Mouse (Mus musculus) stomach, postnatal 0 days (tissue): ENCODE data around the gene Ppp3ca. TPM values are rescaled to one million over a fixed set of nuclear protein-coding genes. Genes with fewer than 3 reads are reported as not detected.

Experiments used
- ATAC-seq: fragments of 200-750 bp; cut with Nextera tagmentation; 2 replicates; pipeline ENCODE4 v1.8.0; 2017; ENCODE audit not compliant: low FRiP score, low TSS enrichment
- DNase-seq: peaks from one replicate; pipeline ENCODE4 v3.0.0-alpha.2; 2016; ENCODE audit warnings: low spot score
- H3K27ac ChIP-seq: fragments of 300-500 bp; sonication (generic); replicated peaks from 2 replicates; pipeline ENCODE4 v1.5.1; 2014; ENCODE audit warnings: mild to moderate bottlenecking, control low read depth
- H3K27me3 ChIP-seq: fragments of 300-500 bp; sonication (generic); 2 replicates; pipeline ENCODE4 v1.6.1; 2014; ENCODE audit warnings: low read length; ENCODE audit not compliant: control insufficient read depth, insufficient read depth
- H3K36me3 ChIP-seq: fragments of 300-500 bp; sonication (generic); 2 replicates; pipeline ENCODE4 v1.6.1; 2014; ENCODE audit warnings: low read length, mixed read lengths; ENCODE audit not compliant: control insufficient read depth, insufficient read depth
- H3K4me1 ChIP-seq: fragments of 300-500 bp; sonication (generic); replicated peaks from 2 replicates; pipeline ENCODE4 v1.6.1; 2014; ENCODE audit warnings: antibody characterized with exemption; ENCODE audit not compliant: control insufficient read depth, insufficient read depth
- H3K4me2 ChIP-seq: fragments of 300-500 bp; sonication (generic); replicated peaks from 2 replicates; pipeline ENCODE4 v1.6.1; 2014; ENCODE audit warnings: low read depth, mild to moderate bottlenecking, control low read depth, moderate library complexity
- H3K4me3 ChIP-seq: fragments of 300-500 bp; sonication (generic); 2 replicates; pipeline ENCODE4 v1.5.1; 2014; ENCODE audit warnings: low read depth, low read length, control low read depth
- H3K9ac ChIP-seq: fragments of 300-500 bp; sonication (generic); 2 replicates; pipeline ENCODE4 v1.6.1; 2014; ENCODE audit warnings: mild to moderate bottlenecking, low read length, control low read depth, mixed read lengths
- H3K9me3 ChIP-seq: fragments of 300-500 bp; sonication (generic); 2 replicates; pipeline ENCODE4 v1.6.1; 2016; ENCODE audit warnings: low read length; ENCODE audit not compliant: control insufficient read depth
- CTCF ChIP-seq: IDR thresholded peaks from 2 replicates; pipeline ENCODE4 v1.5.1; 2016; ENCODE audit warnings: antibody characterized with exemption, low read depth, mild to moderate bottlenecking, moderate library complexity
- EP300 ChIP-seq: optimal IDR thresholded peaks from 2 replicates; pipeline ENCODE3; 2016; ENCODE audit warnings: antibody characterized with exemption
- WGBS: fragments of 180-500 bp; shearing (Covaris S2); extraction: QIAGEN DNeasy Blood & Tissue Kit; methylation state at CpG from one replicate; pipeline ENCODE4 v1.1.7; 2014; 5-methylcytosine and 5-hydroxymethylcytosine counted together
- polyA plus RNA-seq: library from polyadenylated mRNA; unstranded; fragments of >200 nt; fragmentation: Nextera tagmentation; extraction: Ambion mirVana; gene quantifications from 2 replicates; pipeline ENCODE4 v1.2.1, GENCODE M21; 2015

Gene Ppp3ca
- polyA plus RNA-seq, 1 experiment from 2014 or later: 50.2 TPM

DNA sequence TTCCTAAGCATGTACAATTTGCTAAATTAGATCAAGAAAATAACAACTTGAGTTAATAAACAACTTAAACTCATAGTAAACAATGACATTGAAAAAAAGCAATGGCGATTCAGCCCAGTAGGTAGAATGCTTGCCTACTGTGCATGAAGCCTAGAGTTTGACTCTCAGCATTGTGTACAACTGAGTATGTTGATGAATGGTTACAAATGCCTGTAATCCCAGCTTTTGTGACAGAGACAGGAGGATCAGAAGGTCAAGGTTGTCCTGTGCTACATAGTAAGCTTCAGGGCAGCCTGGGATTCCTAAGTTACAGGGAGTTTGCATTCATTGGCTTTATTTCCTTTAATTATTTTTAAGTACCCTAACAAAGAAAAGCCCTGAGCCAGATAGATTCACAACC, 4.8 kb upstream of the Ppp3ca start:
- H3K9ac ChIP-seq: no peak overlapping the region
- WGBS: 87% methylated on average over 1 of the region's 1 CpGs
- no peak overlapping the region for H3K4me2 ChIP-seq
- no peak for TF ChIP-seq CTCF
- H3K4me3 ChIP-seq: no peak overlapping the region
- no peak overlapping the region for H3K27ac ChIP-seq
- DNase-seq (no peak), ATAC-seq (no peak)
- H3K9me3 ChIP-seq: no peaks in the 10 kb centered on the region
- no peaks in the 10 kb centered on the region for H3K27me3 ChIP-seq
- H3K36me3 ChIP-seq: no peaks in the 10 kb centered on the region
- H3K4me1 ChIP-seq: no peaks in the 10 kb centered on the region

DNA sequence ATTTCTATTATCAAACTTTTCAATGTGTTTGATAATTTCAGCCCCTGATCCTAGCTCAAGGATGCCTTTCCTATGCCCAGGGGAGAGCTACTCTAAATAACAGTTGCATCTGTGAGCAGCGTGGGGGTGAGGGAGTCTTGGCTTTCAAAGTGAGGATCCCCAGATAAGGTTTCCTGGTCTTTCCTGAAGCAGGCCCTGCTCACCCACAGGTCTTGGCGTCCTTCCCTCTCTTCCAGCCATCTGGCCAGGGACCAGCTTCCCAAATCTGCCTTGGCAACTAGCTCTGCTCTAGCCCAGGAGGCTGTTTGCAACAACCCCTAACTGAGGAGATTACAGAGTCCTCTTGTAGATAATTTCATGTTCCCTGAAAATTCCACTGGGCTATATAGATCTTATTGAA, 1.9 kb upstream of the Ppp3ca start:
- 59% methylated on average over 2 of the region's 2 CpGs for WGBS
- H3K9me3 ChIP-seq: no peaks in the 10 kb centered on the region
- H3K27me3 ChIP-seq: no peaks in the 10 kb centered on the region
- DNase-seq (peak; percentile 25), ATAC-seq (no peak)
- H3K9ac ChIP-seq: no peak overlapping the region
- H3K4me2 ChIP-seq: no peak overlapping the region
- no peaks in the 10 kb centered on the region for H3K36me3 ChIP-seq
- H3K27ac ChIP-seq: no peak overlapping the region
- H3K4me1 ChIP-seq: no peaks in the 10 kb centered on the region
- no peak overlapping the region for H3K4me3 ChIP-seq
- TF ChIP-seq CTCF (no peak), EP300 (no peak)

DNA sequence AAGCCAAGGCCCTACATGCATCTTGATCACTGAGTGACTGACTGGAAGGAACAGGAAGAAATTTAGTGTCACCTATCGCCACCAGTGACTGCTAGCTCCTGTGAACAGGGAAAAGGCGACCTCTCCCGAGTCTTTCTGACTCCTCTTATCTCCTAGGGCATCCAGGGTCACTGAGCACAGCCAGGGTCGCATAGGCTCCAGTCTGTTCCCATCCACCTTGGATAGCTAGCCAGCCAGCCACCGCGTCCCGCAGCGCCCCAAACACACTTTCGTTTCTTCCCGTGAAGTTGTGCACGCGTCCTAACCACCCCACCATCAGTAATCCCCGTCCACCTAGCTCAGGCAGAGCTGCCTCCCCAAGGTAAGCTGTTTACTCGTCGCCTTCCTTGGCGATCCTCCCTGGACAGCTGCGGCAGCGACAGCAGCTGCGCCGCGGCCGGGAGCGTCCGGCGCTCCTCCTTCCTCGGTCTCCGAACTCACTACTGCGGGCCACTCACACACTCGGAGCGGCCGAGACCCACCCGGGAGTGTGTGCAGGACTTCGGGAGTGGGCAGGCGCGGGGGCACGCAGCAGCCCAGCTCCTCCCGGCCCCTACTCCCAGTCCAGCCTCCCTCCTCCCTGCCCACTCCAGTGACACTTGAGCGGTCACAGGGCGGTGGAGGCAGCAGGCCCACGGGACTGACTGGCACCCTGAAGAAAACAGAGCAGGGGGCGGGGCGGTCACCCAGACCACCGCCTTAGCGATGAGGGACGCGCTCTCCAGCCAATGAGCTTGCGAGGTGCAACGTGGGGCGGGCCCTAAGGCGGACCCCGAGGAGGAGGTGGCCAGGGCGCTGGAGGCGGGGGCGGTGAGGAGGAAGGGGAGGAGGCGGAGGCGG, 454 bp upstream of the Ppp3ca start:
- Histone ChIP-seq H3K27me3 (no peaks in the 10 kb centered on the region), H3K9ac (peak overlapping the region; percentile 89), H3K36me3 (no peaks in the 10 kb centered on the region), H3K9me3 (no peaks in the 10 kb centered on the region), H3K4me2 (peak overlapping the region; percentile 77), H3K4me3 (peak overlapping the region; percentile 95), H3K27ac (peak overlapping the region; percentile 97), H3K4me1 (no peaks in the 10 kb centered on the region)
- DNase-seq (peak; percentile 100), ATAC-seq (peak; percentile 99)
- peak; percentile 13; the same call in 1 of the 2 replicates for TF ChIP-seq CTCF
- no peak for TF ChIP-seq EP300
- under 1% methylated on average over 47 of the region's 56 CpGs for WGBS

DNA sequence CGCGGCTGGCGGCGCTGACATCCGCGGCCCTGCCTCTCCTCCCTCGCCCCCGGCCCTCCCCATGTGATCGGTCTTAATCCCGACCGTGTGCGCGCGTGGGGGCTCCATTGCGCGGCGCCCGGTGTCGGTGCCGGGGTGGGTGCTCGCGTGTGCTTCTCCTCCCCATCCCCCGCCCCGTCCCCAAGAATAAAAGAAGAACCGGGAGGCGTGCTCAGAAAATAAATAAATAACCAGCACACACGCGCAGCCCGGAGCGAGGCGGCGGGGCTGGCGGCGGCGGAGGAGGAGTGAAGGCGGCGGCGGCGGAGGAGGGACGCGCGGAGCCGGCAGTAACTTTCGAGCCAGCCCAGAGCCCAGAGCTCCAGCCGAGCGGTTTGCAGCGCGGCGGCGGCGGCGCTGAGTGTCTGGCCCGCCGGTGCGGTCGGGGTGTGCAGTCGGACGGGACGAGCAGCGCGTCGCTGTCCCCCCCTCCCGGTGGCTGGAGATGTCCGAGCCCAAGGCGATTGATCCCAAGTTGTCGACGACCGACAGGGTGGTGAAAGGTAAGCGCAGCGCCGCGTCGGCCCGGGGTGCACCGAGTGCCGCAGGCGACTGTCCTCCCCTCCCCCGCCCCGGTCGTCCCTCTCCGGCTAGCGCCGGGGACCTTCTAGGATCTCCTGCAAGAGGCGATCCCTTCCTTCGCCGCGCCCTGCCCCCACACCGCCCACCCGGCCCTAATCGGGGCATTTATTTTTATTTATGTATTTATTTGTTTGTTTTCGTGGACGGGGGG, 622 bp downstream of the Ppp3ca start:
- Histone ChIP-seq H3K27ac (peak overlapping the region; percentile 97), H3K9me3 (no peaks in the 10 kb centered on the region), H3K27me3 (no peaks in the 10 kb centered on the region), H3K9ac (peak overlapping the region; percentile 87), H3K4me1 (no peaks in the 10 kb centered on the region), H3K4me2 (peak overlapping the region; percentile 77), H3K36me3 (no peaks in the 10 kb centered on the region), H3K4me3 (peak overlapping the region; percentile 95)
- DNase-seq: peak; percentile 72
- peak; percentile 41 for ATAC-seq
- TF ChIP-seq CTCF (no peak; the same call in 1 of the 2 replicates), EP300 (no peak)
- 1% methylated on average over 69 of the region's 92 CpGs for WGBS

DNA sequence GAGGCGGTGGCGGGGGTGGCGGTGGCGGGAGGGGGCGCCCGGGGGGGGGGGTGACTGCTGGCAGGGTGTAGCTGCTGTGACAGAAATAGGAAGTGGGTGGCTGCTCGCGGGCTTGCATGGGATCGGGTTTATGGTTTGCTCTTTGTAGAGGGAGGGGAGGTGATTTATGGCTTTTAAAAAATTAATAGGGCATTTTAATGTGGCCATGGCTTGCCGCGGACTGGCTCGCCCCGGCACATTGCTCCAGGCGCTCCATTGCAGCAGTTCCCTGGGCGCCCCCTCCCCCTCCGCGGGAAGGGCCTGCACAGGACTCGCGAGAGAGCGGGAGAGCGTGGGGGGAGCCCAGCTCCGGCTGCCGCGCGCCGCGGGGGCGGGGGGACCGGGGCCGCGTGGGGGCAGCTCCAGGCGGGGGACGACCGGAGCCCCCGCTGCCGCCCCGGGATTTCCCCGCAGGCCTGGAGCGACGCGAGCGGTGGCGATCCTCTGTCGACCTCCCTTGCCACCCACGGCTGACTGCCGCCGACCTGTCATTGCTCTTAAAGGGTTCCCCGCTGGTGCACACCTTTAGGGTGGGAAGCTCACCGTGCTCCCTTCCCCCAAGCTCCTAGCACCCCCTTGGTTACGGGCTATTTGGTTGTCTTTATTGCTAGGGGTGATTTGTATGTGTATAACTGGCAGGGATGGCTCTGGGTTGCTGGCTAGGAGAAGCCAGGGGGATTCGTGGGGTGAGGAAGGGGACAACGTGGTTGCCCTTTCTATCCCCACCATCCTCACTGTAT, 1.4 kb downstream of the Ppp3ca start:
- ATAC-seq: peak; percentile 37; the same call in 1 of the 2 replicates

More for the DNA sequence above, 1.4 kb downstream of the Ppp3ca start:
- Histone ChIP-seq H3K27ac (peak overlapping the region; percentile 97), H3K4me1 (no peaks in the 10 kb centered on the region), H3K27me3 (no peaks in the 10 kb centered on the region), H3K4me2 (peak overlapping the region; percentile 77), H3K4me3 (peak overlapping the region; percentile 95), H3K36me3 (no peaks in the 10 kb centered on the region), H3K9me3 (no peaks in the 10 kb centered on the region), H3K9ac (peak overlapping the region; percentile 87)
- 1% methylated on average over 38 of the region's 52 CpGs for WGBS
- DNase-seq: peak; percentile 88
- TF ChIP-seq EP300: no peak
- no peak for TF ChIP-seq CTCF
